Mouse (Mus musculus): ENCODE results near the gene Olfr979. TPM values are rescaled to one million over a fixed set of nuclear protein-coding genes. Genes with fewer than 3 reads are reported as not detected.
"Not testable (repeated sequence)": the region's sequence is repeated elsewhere in the genome, so short reads cannot be mapped to it uniquely, and the experiment has no call there.

The Olfr979 gene
- polyA plus RNA-seq (2014; fragmentation: Nextera tagmentation; extraction: Ambion mirVana), result not detected in 2 replicates

DNA sequence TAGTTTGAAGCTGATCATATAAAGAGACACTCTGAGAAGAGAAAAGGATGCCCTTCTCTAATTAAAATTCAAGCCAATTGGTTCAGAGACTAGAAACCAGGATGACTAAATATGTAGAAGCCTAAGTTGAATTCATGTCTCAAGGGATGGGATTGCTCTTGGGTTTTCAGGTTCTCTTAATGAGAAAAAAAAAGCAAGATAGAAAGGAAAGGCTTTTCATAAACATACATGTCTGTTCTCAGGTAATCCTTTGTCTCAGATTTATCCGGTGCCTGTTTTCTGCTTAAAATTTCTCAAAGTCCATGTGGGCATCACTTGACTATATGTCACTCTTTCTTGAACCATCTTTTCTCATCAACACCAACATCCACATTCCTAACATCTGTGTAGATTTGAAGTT, at the start of gene Olfr979:
TSS of gene Olfr979 (minus strand) at position 101 of the 400 bp plus-strand sequence.
- 96% methylated on average over 1 of the region's 1 CpGs for WGBS
- DNase-seq (ENCODE audit: low spot score) (no peak), ATAC-seq (no peak)
- Histone ChIP-seq H3K4me1 (ENCODE audit: control insufficient read depth, insufficient read depth, low read length) (no peaks in the 10 kb centered on the region), H3K9ac (ENCODE audit: low read length) (no peak within 1 kb of the TSS), H3K4me3 (ENCODE audit: low read depth, low read length) (no peak within 1 kb of the TSS), H3K9me3 (replicated peaks; ENCODE audit: control insufficient read depth, low read length) (no peaks in the 10 kb centered on the region), H3K36me3 (ENCODE audit: control insufficient read depth, insufficient read depth, low read length) (no peaks in the 10 kb centered on the region), H3K27ac (ENCODE audit: low read depth, low read length) (no peak within 1 kb of the TSS), H3K4me2 (ENCODE audit: low read length) (no peak within 1 kb of the TSS), H3K27me3 (replicated peaks; ENCODE audit: control insufficient read depth, insufficient read depth, low read length) (no peaks in the 10 kb centered on the region)

- H3K9me3 ChIP-seq (replicated peaks; ENCODE audit: control insufficient read depth, low read length), result no peaks in the 10 kb centered on the region
- no peaks in the 10 kb centered on the region for H3K4me1 ChIP-seq (ENCODE audit: control insufficient read depth, insufficient read depth, low read length)
- DNase-seq (ENCODE audit: low spot score) (no peak), ATAC-seq (no peak)
- no peak overlapping the region for H3K4me3 ChIP-seq (ENCODE audit: low read depth, low read length)
- H3K9ac ChIP-seq (ENCODE audit: low read length), result no peak overlapping the region
- no peak overlapping the region for H3K27ac ChIP-seq (ENCODE audit: low read depth, low read length)
- H3K36me3 ChIP-seq (ENCODE audit: control insufficient read depth, insufficient read depth, low read length), result no peaks in the 10 kb centered on the region
- H3K4me2 ChIP-seq (ENCODE audit: low read length), result no peak overlapping the region
- H3K27me3 ChIP-seq (replicated peaks; ENCODE audit: control insufficient read depth, insufficient read depth, low read length), result no peaks in the 10 kb centered on the region
- 95% methylated on average over 19 of the region's 19 CpGs for WGBS
Observed at GRCm38 (mm10) chr9:40050138-40050537, 46.9 kb upstream of the Olfr979 start.

DNA sequence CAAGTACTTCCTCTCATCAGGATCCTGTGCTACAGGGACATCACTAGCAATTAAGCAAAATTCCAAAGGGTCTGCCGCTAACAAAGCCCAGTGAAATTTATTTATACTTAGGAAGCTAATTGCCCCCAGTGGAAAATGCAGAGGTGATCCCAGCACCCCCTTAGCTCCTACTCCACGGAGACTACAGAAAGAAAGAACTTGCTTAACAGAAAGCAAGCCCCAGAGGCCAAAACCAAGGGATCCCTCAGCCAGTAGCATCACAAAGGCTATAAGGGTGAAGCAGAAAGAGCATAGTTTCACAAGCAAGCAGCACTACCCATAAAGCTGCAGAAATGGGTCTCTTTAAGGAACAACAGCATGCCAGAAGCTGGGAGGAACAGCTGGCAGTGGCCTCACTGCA, 17.9 kb upstream of the Olfr979 start, which contains the start of gene Olfr981:
TSS of gene Olfr981 (plus strand) at position 301 of the 400 bp plus-strand sequence.
- Histone ChIP-seq H3K9ac (ENCODE audit: low read length) (no peak within 1 kb of the TSS), H3K4me2 (ENCODE audit: low read length) (no peak within 1 kb of the TSS), H3K4me1 (ENCODE audit: control insufficient read depth, insufficient read depth, low read length) (no peaks in the 10 kb centered on the region), H3K4me3 (ENCODE audit: low read depth, low read length) (no peak within 1 kb of the TSS), H3K27me3 (replicated peaks; ENCODE audit: control insufficient read depth, insufficient read depth, low read length) (no peaks in the 10 kb centered on the region), H3K36me3 (ENCODE audit: control insufficient read depth, insufficient read depth, low read length) (no peaks in the 10 kb centered on the region), H3K27ac (ENCODE audit: low read depth, low read length) (no peak within 1 kb of the TSS), H3K9me3 (replicated peaks; ENCODE audit: control insufficient read depth, low read length) (no peaks in the 10 kb centered on the region)
- ATAC-seq (no peak), DNase-seq (ENCODE audit: low spot score) (no peak)
- WGBS, result 62% methylated on average over 2 of the region's 2 CpGs

DNA sequence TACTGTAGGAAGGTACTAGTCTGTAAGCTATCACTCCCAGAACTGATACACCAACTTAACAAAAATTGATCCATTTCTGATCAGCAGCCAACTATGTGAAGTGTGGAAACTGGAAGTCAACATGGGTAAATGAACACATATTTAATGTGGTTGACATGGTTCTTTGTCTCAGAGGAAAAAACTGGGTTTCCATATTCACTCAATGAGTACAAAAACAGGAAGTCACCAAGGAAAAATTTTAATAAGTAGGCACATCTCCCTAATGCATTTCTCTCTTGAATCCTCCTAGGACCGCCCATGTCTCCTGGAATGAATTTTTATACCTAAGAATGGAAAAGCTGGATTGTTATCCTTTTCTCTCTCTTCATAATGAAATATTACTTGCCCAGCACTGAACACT, 6.2 kb upstream of the Olfr979 start, which contains the start of gene Olfr980:
TSS of gene Olfr980 (minus strand) at position 101 of the 400 bp plus-strand sequence.
- ATAC-seq, result no peak
- no peak for DNase-seq (ENCODE audit: low spot score)
- H3K4me3 ChIP-seq (ENCODE audit: low read depth, low read length), result no peak within 1 kb of the TSS
- no peaks in the 10 kb centered on the region for H3K4me1 ChIP-seq (ENCODE audit: control insufficient read depth, insufficient read depth, low read length)
- no peaks in the 10 kb centered on the region for H3K27me3 ChIP-seq (replicated peaks; ENCODE audit: control insufficient read depth, insufficient read depth, low read length)
- H3K4me2 ChIP-seq (ENCODE audit: low read length), result no peak within 1 kb of the TSS
- H3K36me3 ChIP-seq (ENCODE audit: control insufficient read depth, insufficient read depth, low read length), result no peaks in the 10 kb centered on the region
- no peak within 1 kb of the TSS for H3K27ac ChIP-seq (ENCODE audit: low read depth, low read length)
- H3K9me3 ChIP-seq (replicated peaks; ENCODE audit: control insufficient read depth, low read length), result no peaks in the 10 kb centered on the region
- no peak within 1 kb of the TSS for H3K9ac ChIP-seq (ENCODE audit: low read length)
- 86% methylated on average over 1 of the region's 1 CpGs for WGBS

- Histone ChIP-seq H3K9me3 (replicated peaks; ENCODE audit: control insufficient read depth, low read length) (no peaks in the 10 kb centered on the region), H3K9ac (ENCODE audit: low read length) (no peak within 1 kb of the TSS), H3K27ac (ENCODE audit: low read depth, low read length) (no peak within 1 kb of the TSS), H3K4me3 (ENCODE audit: low read depth, low read length) (no peak within 1 kb of the TSS), H3K27me3 (replicated peaks; ENCODE audit: control insufficient read depth, insufficient read depth, low read length) (no peaks in the 10 kb centered on the region), H3K4me1 (ENCODE audit: control insufficient read depth, insufficient read depth, low read length) (no peaks in the 10 kb centered on the region), H3K36me3 (ENCODE audit: control insufficient read depth, insufficient read depth, low read length) (no peaks in the 10 kb centered on the region), H3K4me2 (ENCODE audit: low read length) (no peak within 1 kb of the TSS)
- ATAC-seq (no peak), DNase-seq (ENCODE audit: low spot score) (no peak)
- WGBS, result 85% methylated on average over 2 of the region's 2 CpGs
Observed at GRCm38 (mm10) chr9:39991813-39992212, 11.5 kb downstream of the Olfr979 start, which contains the start of gene Olfr978. Olfr978 (plus strand) TSS chr9:39992113.

GRCm38 (mm10) chr9:39976581-39977145, 26.6 kb downstream of the Olfr979 start:
- H3K4me3 ChIP-seq (ENCODE audit: low read depth, low read length); H3K4me2 ChIP-seq (ENCODE audit: low read length); H3K36me3 ChIP-seq (ENCODE audit: control insufficient read depth, insufficient read depth, low read length); H3K9me3 ChIP-seq (replicated peaks; ENCODE audit: control insufficient read depth, low read length); DNase-seq (ENCODE audit: low spot score); H3K9ac ChIP-seq (ENCODE audit: low read length); H3K27ac ChIP-seq (ENCODE audit: low read depth, low read length); H3K27me3 ChIP-seq (replicated peaks; ENCODE audit: control insufficient read depth, insufficient read depth, low read length); H3K4me1 ChIP-seq (ENCODE audit: control insufficient read depth, insufficient read depth, low read length); ATAC-seq: not testable (repeated sequence)
- WGBS, result 93% methylated on average over 1 of the region's 1 CpGs

- H3K27me3 ChIP-seq (replicated peaks; ENCODE audit: control insufficient read depth, insufficient read depth, low read length); H3K4me1 ChIP-seq (ENCODE audit: control insufficient read depth, insufficient read depth, low read length); H3K4me3 ChIP-seq (ENCODE audit: low read depth, low read length); H3K9me3 ChIP-seq (replicated peaks; ENCODE audit: control insufficient read depth, low read length); H3K36me3 ChIP-seq (ENCODE audit: control insufficient read depth, insufficient read depth, low read length); ATAC-seq; H3K27ac ChIP-seq (ENCODE audit: low read depth, low read length); H3K4me2 ChIP-seq (ENCODE audit: low read length); H3K9ac ChIP-seq (ENCODE audit: low read length); DNase-seq (ENCODE audit: low spot score): not testable (repeated sequence)
- WGBS, result 85% methylated on average over 6 of the region's 9 CpGs
Observed at GRCm38 (mm10) chr9:39961033-39961432, 42.2 kb downstream of the Olfr979 start, which contains the start of gene Olfr976. Olfr976 (minus strand) TSS chr9:39961133.

- DNase-seq (ENCODE audit: low spot score) (no peak), ATAC-seq (no peak)
- Histone ChIP-seq H3K9me3 (replicated peaks; ENCODE audit: control insufficient read depth, low read length) (no peaks in the 10 kb centered on the region), H3K36me3 (ENCODE audit: control insufficient read depth, insufficient read depth, low read length) (no peaks in the 10 kb centered on the region), H3K27me3 (replicated peaks; ENCODE audit: control insufficient read depth, insufficient read depth, low read length) (no peaks in the 10 kb centered on the region), H3K9ac (ENCODE audit: low read length) (no peak within 1 kb of the TSS), H3K4me1 (ENCODE audit: control insufficient read depth, insufficient read depth, low read length) (no peaks in the 10 kb centered on the region), H3K27ac (ENCODE audit: low read depth, low read length) (no peak within 1 kb of the TSS), H3K4me3 (ENCODE audit: low read depth, low read length) (no peak within 1 kb of the TSS), H3K4me2 (ENCODE audit: low read length) (no peak within 1 kb of the TSS)
- 68% methylated on average over 1 of the region's 1 CpGs for WGBS
Observed at GRCm38 (mm10) chr9:39951946-39952345, 51.3 kb downstream of the Olfr979 start, which contains the start of gene Olfr975. Olfr975 (minus strand) TSS chr9:39952046.

All from forebrain, embryonic 14.5 days (tissue).